Mouse (Mus musculus) frontal cortex, postnatal 10 days (tissue): Measurements from ENCODE around the gene Ctnnbl1.

Source experiments
- DNase-seq, 2 experiments: peaks; one replicate each; pipeline ENCODE4 v3.0.0; 2022; ENCODE audit warnings: low spot score in 2 of 2, mixed read lengths in 1 of 2

The Ctnnbl1 gene

GRCm38 (mm10) chr2:157936676-157937075 lies 199.5 kb downstream of the Ctnnbl1 start:
- DNase-seq, result no peak

- no peak for DNase-seq
Measured at GRCm38 (mm10) chr2:157940586-157941185, 203.5 kb downstream of the Ctnnbl1 start.
